Mouse (Mus musculus) heart, embryonic 11.5 days (tissue): ENCODE results near the gene Gm11020. TPM values are rescaled to one million over a fixed set of nuclear protein-coding genes. Genes with fewer than 3 reads are reported as not detected.

Source experiments
- ATAC-seq: fragments of 200-750 bp; cut with Nextera tagmentation; replicated peaks from 2 replicates; pipeline ENCODE4 v1.8.0; 2017; ENCODE audit warnings: moderate library complexity; ENCODE audit not compliant: insufficient number of reproducible peaks, low FRiP score, low TSS enrichment
- H3K27ac ChIP-seq: fragments of 300-500 bp; sonication (generic); 2 replicates; pipeline ENCODE4 v1.5.1; 2014; ENCODE audit warnings: mild to moderate bottlenecking, low read depth, low read length
- H3K27me3 ChIP-seq: fragments of 300-500 bp; sonication (generic); 2 replicates; pipeline ENCODE4 v1.6.1; 2014; ENCODE audit warnings: mild to moderate bottlenecking, low read length, mixed read lengths; ENCODE audit not compliant: control insufficient read depth, insufficient read depth
- H3K36me3 ChIP-seq: fragments of 300-500 bp; sonication (generic); 2 replicates; pipeline ENCODE4 v1.6.1; 2014; ENCODE audit warnings: mild to moderate bottlenecking, low read length, moderate library complexity, mixed read lengths; ENCODE audit not compliant: control insufficient read depth, insufficient read depth
- H3K4me1 ChIP-seq: fragments of 300-500 bp; sonication (generic); 2 replicates; pipeline ENCODE4 v1.6.1; 2014; ENCODE audit warnings: low read length; ENCODE audit not compliant: control insufficient read depth, insufficient read depth
- H3K4me2 ChIP-seq: fragments of 300-500 bp; sonication (generic); 2 replicates; pipeline ENCODE4 v1.6.1; 2014; ENCODE audit warnings: mild to moderate bottlenecking, moderate library complexity
- H3K4me3 ChIP-seq: fragments of 300-500 bp; sonication (generic); 2 replicates; pipeline ENCODE4 v1.5.1; 2014; ENCODE audit warnings: low read depth, low read length
- H3K9ac ChIP-seq: fragments of 300-500 bp; sonication (generic); 2 replicates; pipeline ENCODE4 v1.6.1; 2014; ENCODE audit warnings: mild to moderate bottlenecking, low read depth, low read length, moderate library complexity
- H3K9me3 ChIP-seq: fragments of 300-500 bp; sonication (generic); replicated peaks from 2 replicates; pipeline ENCODE4 v1.6.1; 2016; ENCODE audit warnings: low read length; ENCODE audit not compliant: control insufficient read depth
- WGBS: fragments of 180-500 bp; shearing (Covaris S2); extraction: QIAGEN DNeasy Blood & Tissue Kit; methylation state at CpG from one replicate; pipeline ENCODE4 v1.1.7; 2014; ENCODE audit not compliant: insufficient replicate concordance; 5-methylcytosine and 5-hydroxymethylcytosine counted together
- polyA plus RNA-seq: library from polyadenylated mRNA; unstranded; fragments of >200 nt; fragmentation: Nextera tagmentation; extraction: Ambion mirVana; gene quantifications from 2 replicates; pipeline ENCODE4 v1.2.1, GENCODE M21; 2014

The Gm11020 gene
- polyA plus RNA-seq, 1 experiment from 2014 or later = not detected

DNA sequence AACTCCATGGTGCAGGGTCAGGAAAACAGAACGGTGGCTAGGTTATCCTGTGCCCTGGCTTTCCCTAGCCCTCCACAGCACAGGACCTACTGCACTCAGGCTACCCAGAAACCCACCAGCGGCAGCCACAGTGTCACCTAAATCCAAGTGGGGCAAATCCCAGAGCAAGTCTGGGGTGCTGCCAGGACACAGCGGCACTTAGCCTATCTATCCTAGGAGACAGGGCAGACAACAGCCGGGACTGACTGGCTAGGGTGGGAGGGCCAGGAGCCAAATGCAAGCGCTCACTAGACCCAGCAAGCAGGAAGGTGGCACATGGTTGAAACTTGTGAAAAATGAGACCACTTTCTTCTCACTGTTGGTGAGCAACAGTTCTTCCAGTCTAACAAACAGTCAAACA, 27.6 kb downstream of the Gm11020 start:
- H3K36me3 ChIP-seq = peaks cover 4% of the 10 kb centered on the region; the same call in 1 of the 2 replicates
- WGBS = 54% methylated on average over 5 of the region's 5 CpGs
- no peak for ATAC-seq
- no peaks in the 10 kb centered on the region for H3K27me3 ChIP-seq
- H3K9me3 ChIP-seq = no peaks in the 10 kb centered on the region
- H3K9ac ChIP-seq = peak overlapping the region; percentile 11; the same call in 1 of the 2 replicates
- H3K27ac ChIP-seq = no peak overlapping the region; the same call in 1 of the 2 replicates
- 0 out of 2 replicates have a peak, but pooled peaks cover 6% of the 10 kb centered on the region for H3K4me1 ChIP-seq
- no peak overlapping the region for H3K4me2 ChIP-seq
- no peak overlapping the region for H3K4me3 ChIP-seq

- H3K9me3 ChIP-seq = no peaks in the 10 kb centered on the region
- H3K4me2 ChIP-seq = no peak overlapping the region
- no peak for ATAC-seq
- H3K27ac ChIP-seq = no peak overlapping the region
- no peak overlapping the region for H3K4me3 ChIP-seq
- H3K9ac ChIP-seq = no peak overlapping the region
- H3K36me3 ChIP-seq = peaks cover 9% of the 10 kb centered on the region; the same call in 1 of the 2 replicates
- H3K4me1 ChIP-seq = 0 out of 2 replicates have a peak, but pooled peaks cover 6% of the 10 kb centered on the region
- no peaks in the 10 kb centered on the region for H3K27me3 ChIP-seq
- 80% methylated on average over 12 of the region's 13 CpGs for WGBS
Observed at GRCm38 (mm10) chr8:104350047-104350446, 28.7 kb downstream of the Gm11020 start.

- no peaks in the 10 kb centered on the region for H3K27me3 ChIP-seq
- WGBS = 58% methylated on average over 5 of the region's 5 CpGs
- no peak overlapping the region for H3K4me3 ChIP-seq
- H3K9me3 ChIP-seq = no peaks in the 10 kb centered on the region
- H3K4me2 ChIP-seq = no peak overlapping the region
- no peak overlapping the region for H3K27ac ChIP-seq
- H3K4me1 ChIP-seq = 0 out of 2 replicates have a peak, but pooled peaks cover 6% of the 10 kb centered on the region
- H3K36me3 ChIP-seq = 0 out of 2 replicates have a peak, but pooled peaks cover 5% of the 10 kb centered on the region
- no peak for ATAC-seq
- no peak overlapping the region for H3K9ac ChIP-seq
Observed at GRCm38 (mm10) chr8:104353186-104353585, 31.8 kb downstream of the Gm11020 start.

- Histone ChIP-seq H3K4me1 (no peaks in the 10 kb centered on the region), H3K27me3 (no peaks in the 10 kb centered on the region), H3K9me3 (no peaks in the 10 kb centered on the region), H3K9ac (no peak overlapping the region), H3K27ac (no peak overlapping the region), H3K4me3 (no peak overlapping the region), H3K4me2 (no peak overlapping the region), H3K36me3 (0 out of 2 replicates have a peak, but pooled peaks cover 5% of the 10 kb centered on the region)
- 91% methylated on average over 10 of the region's 10 CpGs for WGBS
- ATAC-seq = no peak
Observed at GRCm38 (mm10) chr8:104354504-104354903, 33.1 kb downstream of the Gm11020 start.

GRCm38 (mm10) chr8:104358637-104359036, 37.3 kb downstream of the Gm11020 start:
- 77% methylated on average over 3 of the region's 3 CpGs for WGBS
- H3K36me3 ChIP-seq = 0 out of 2 replicates have a peak, but pooled peaks cover 5% of the 10 kb centered on the region
- ATAC-seq = no peak

GRCm38 (mm10) chr8:104359778-104360456, 38.5 kb downstream of the Gm11020 start:
- Histone ChIP-seq H3K27ac (no peak overlapping the region), H3K4me2 (no peak overlapping the region), H3K4me3 (no peak overlapping the region), H3K36me3 (0 out of 2 replicates have a peak, but pooled peaks cover 1% of the 10 kb centered on the region), H3K9ac (no peak overlapping the region), H3K27me3 (no peaks in the 10 kb centered on the region), H3K4me1 (no peaks in the 10 kb centered on the region), H3K9me3 (no peaks in the 10 kb centered on the region)
- WGBS = 70% methylated on average over 15 of the region's 15 CpGs
- no peak for ATAC-seq

More at GRCm38 (mm10) chr8:104358637-104359036, 37.3 kb downstream of the Gm11020 start:
- H3K4me1 ChIP-seq = no peaks in the 10 kb centered on the region
- H3K9ac ChIP-seq = no peak overlapping the region
- H3K27me3 ChIP-seq = no peaks in the 10 kb centered on the region
- no peaks in the 10 kb centered on the region for H3K9me3 ChIP-seq
- no peak overlapping the region for H3K27ac ChIP-seq
- no peak overlapping the region for H3K4me3 ChIP-seq
- no peak overlapping the region for H3K4me2 ChIP-seq

DNA sequence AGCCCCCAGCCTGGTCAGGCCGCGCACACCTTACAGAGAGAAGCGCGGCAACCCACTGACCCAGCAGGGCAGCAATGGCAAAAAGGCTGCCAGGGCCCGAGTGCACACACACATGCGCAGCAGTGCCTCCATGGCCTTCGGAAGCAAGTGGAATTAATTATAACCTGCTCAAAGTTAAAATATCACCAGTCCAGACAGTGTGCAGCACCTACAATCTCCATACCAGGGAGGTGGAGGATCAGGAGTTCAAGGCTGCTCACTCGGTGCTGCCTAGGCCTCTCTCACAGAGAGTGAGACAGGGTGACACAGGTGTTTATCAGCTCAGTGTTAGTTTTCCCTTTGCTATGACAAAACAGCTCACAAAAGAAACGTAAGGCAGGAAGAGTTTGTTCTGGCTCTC, 44.3 kb downstream of the Gm11020 start:
- H3K36me3 ChIP-seq = no peaks in the 10 kb centered on the region
- no peak for ATAC-seq
- no peak overlapping the region for H3K4me3 ChIP-seq
- H3K4me1 ChIP-seq = no peaks in the 10 kb centered on the region
- H3K9ac ChIP-seq = no peak overlapping the region
- no peak overlapping the region for H3K4me2 ChIP-seq
- WGBS = 91% methylated on average over 9 of the region's 9 CpGs
- H3K27ac ChIP-seq = no peak overlapping the region
- H3K9me3 ChIP-seq = peaks cover 6% of the 10 kb centered on the region; the same call in 1 of the 2 replicates
- H3K27me3 ChIP-seq = no peaks in the 10 kb centered on the region

- H3K4me2 ChIP-seq = no peak overlapping the region
- no peaks in the 10 kb centered on the region for H3K36me3 ChIP-seq
- H3K9me3 ChIP-seq = peaks cover 6% of the 10 kb centered on the region; the same call in 1 of the 2 replicates
- H3K4me3 ChIP-seq = no peak overlapping the region
- H3K27me3 ChIP-seq = no peaks in the 10 kb centered on the region
- no peak for ATAC-seq
- WGBS = 71% methylated on average over 5 of the region's 5 CpGs
- no peak overlapping the region for H3K9ac ChIP-seq
- H3K27ac ChIP-seq = no peak overlapping the region
- H3K4me1 ChIP-seq = no peaks in the 10 kb centered on the region
Observed at GRCm38 (mm10) chr8:104367398-104367797, 46.0 kb downstream of the Gm11020 start.
